Mouse (Mus musculus) stomach, embryonic 15.5 days (tissue): ENCODE measurements around the gene Ppp1r15a. TPM values are rescaled to one million over a fixed set of nuclear protein-coding genes. Genes with fewer than 3 reads are reported as not detected.
"Not testable (repeated sequence)": the region's sequence is repeated elsewhere in the genome, so short reads cannot be mapped to it uniquely, and the experiment has no call there.

ENCODE experiments used
- ATAC-seq: fragments of 200-750 bp; cut with Nextera tagmentation; 2 replicates; pipeline ENCODE4 v1.8.0; 2017; ENCODE audit warnings: low read depth, moderate number of reproducible peaks, moderate TSS enrichment; ENCODE audit not compliant: insufficient read depth, low FRiP score
- H3K27ac ChIP-seq: fragments of 300-500 bp; sonication (generic); 2 replicates; pipeline ENCODE4 v1.5.1; 2015; ENCODE audit warnings: mild to moderate bottlenecking, inconsistent platforms
- H3K27me3 ChIP-seq: fragments of 300-500 bp; sonication (generic); replicated peaks from 2 replicates; pipeline ENCODE4 v1.6.1; 2015; ENCODE audit warnings: inconsistent platforms
- H3K36me3 ChIP-seq: fragments of 300-500 bp; sonication (generic); 2 replicates; pipeline ENCODE4 v1.6.1; 2015; ENCODE audit warnings: inconsistent platforms
- H3K4me1 ChIP-seq: fragments of 300-500 bp; sonication (generic); 2 replicates; pipeline ENCODE4 v1.6.1; 2015; ENCODE audit warnings: inconsistent platforms
- H3K4me2 ChIP-seq: fragments of 300-500 bp; sonication (generic); 2 replicates; pipeline ENCODE4 v1.6.1; 2015; ENCODE audit warnings: mild to moderate bottlenecking, inconsistent platforms
- H3K4me3 ChIP-seq: fragments of 300-500 bp; sonication (generic); replicated peaks from 2 replicates; pipeline ENCODE4 v1.5.1; 2015; ENCODE audit warnings: inconsistent platforms
- H3K9ac ChIP-seq: fragments of 300-500 bp; sonication (generic); 2 replicates; pipeline ENCODE4 v1.6.1; 2015; ENCODE audit warnings: inconsistent platforms
- H3K9me3 ChIP-seq: fragments of 300-500 bp; sonication (generic); 2 replicates; pipeline ENCODE4 v1.6.1; 2016; ENCODE audit warnings: inconsistent platforms
- WGBS: fragments of 180-500 bp; shearing (Covaris S2); methylation state at CpG from one replicate; pipeline ENCODE4 v1.1.7; 2015; 5-methylcytosine and 5-hydroxymethylcytosine counted together
- polyA plus RNA-seq: library from polyadenylated mRNA; unstranded; fragments of >200 nt; fragmentation: Nextera tagmentation; extraction: Ambion mirVana; gene quantifications from 2 replicates; pipeline ENCODE4 v1.2.1, GENCODE M21; 2015

Gene Ppp1r15a
- polyA plus RNA-seq, 1 experiment from 2014 or later = 36.1 TPM

DNA sequence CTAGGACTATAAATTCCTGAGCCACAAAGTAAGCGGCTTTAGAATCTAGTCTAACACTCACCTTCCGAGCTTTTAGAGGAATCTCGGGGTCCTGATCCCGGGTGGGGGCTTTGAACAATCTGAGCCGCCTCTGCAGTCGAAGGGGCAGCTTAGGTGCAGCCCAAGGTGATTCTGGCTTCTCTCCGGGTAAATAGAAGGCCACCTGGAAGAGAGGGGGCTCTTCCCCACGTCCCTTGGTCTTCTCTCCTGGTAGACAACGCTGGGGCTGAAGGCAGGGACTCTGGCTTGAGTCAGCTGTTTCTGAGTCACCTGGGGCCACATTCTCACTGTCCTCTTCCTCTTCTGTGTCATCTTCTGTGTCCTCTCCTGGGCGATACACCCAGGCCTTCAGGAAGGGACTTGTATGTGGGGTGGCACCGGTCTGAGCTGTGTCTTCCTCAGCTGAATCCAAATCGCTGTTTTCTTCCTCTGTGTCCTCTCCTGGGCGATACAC lies 2.3 kb downstream of the Ppp1r15a start:
- Histone ChIP-seq H3K4me1 (peaks cover 19% of the 10 kb centered on the region), H3K9ac (no peak overlapping the region), H3K27me3 (no peaks in the 10 kb centered on the region), H3K4me2 (peak overlapping the region; percentile 28), H3K36me3 (no peaks in the 10 kb centered on the region), H3K9me3 (no peaks in the 10 kb centered on the region), H3K4me3 (peak overlapping the region; percentile 17), H3K27ac (0 out of 2 replicates have a peak overlapping the region, but pooled peaks have one; percentile 40)
- no peak for ATAC-seq
- WGBS = 80% methylated on average over 13 of the region's 13 CpGs

- H3K9me3 ChIP-seq = no peaks in the 10 kb centered on the region
- H3K9ac ChIP-seq = no peak overlapping the region
- no peaks in the 10 kb centered on the region for H3K36me3 ChIP-seq
- H3K4me1 ChIP-seq = peaks cover 19% of the 10 kb centered on the region
- peak overlapping the region; percentile 17 for H3K4me3 ChIP-seq
- H3K4me2 ChIP-seq = peak overlapping the region; percentile 28
- no peak for ATAC-seq
- WGBS = 62% methylated on average over 18 of the region's 18 CpGs
- no peak overlapping the region for H3K27ac ChIP-seq
- no peaks in the 10 kb centered on the region for H3K27me3 ChIP-seq
Observed at GRCm38 (mm10) chr7:45522957-45523676, 3.0 kb downstream of the Ppp1r15a start.

GRCm38 (mm10) chr7:45522194-45522752 lies 3.8 kb downstream of the Ppp1r15a start:
- H3K9ac ChIP-seq = no peak overlapping the region
- H3K4me1 ChIP-seq = peaks cover 19% of the 10 kb centered on the region
- H3K4me2 ChIP-seq = peak overlapping the region; percentile 53
- peak overlapping the region; percentile 92; the same call in 1 of the 2 replicates for H3K27ac ChIP-seq
- H3K4me3 ChIP-seq = peak overlapping the region; percentile 58
- no peaks in the 10 kb centered on the region for H3K27me3 ChIP-seq
- no peaks in the 10 kb centered on the region for H3K9me3 ChIP-seq
- ATAC-seq = no peak
- no peaks in the 10 kb centered on the region for H3K36me3 ChIP-seq
- WGBS = 54% methylated on average over 16 of the region's 16 CpGs

DNA sequence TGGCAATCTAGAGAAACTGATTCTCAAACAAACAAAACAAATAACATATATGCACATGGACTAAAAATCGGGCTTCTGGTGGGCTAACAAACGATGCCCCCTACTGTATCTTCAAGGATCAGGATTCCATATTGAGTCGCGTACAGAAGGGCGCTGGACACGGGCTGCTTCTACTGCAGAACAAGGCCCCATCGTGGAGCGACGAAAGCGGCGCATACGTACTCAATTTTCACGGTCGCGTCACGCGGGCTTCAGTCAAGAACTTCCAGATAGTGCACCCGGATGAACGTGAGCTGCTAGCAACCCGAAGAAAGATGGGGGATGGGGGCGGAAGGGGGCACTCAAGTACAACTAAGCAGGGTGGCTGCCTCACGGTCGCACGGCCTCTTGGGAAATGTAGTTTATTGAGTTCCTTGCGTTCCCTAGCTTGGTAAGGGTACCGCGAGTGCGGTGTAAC lies 4.3 kb downstream of the Ppp1r15a start:
- peak overlapping the region; percentile 50; the same call in 1 of the 2 replicates for H3K9ac ChIP-seq
- no peaks in the 10 kb centered on the region for H3K9me3 ChIP-seq
- H3K27ac ChIP-seq = peak overlapping the region; percentile 92
- H3K36me3 ChIP-seq = no peaks in the 10 kb centered on the region
- H3K4me3 ChIP-seq = peak overlapping the region; percentile 58
- peak overlapping the region; percentile 53 for H3K4me2 ChIP-seq
- no peaks in the 10 kb centered on the region for H3K27me3 ChIP-seq
- under 1% methylated on average over 28 of the region's 28 CpGs for WGBS
- peak; percentile 54; the same call in 1 of the 2 replicates for ATAC-seq
- peaks cover 19% of the 10 kb centered on the region for H3K4me1 ChIP-seq

DNA sequence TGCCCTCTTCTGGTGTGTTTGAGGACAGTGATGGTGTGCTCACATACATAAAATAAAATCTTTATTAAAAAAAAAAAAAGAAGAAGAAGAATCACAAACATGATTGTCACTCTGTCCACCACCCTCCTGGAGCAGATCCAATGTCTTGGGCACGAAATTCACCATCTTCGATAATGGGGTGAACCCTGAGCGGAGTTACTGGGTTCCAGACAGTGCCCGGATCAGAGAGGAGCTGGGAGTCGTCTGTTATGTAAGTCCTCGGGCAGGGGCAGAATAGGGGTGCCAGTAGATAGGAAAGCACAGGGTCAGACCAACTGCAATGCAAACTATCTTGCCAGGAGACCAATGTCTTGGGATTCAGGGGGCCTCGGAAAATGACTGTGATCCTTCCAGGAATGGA lies 5.5 kb downstream of the Ppp1r15a start:
- H3K4me3 ChIP-seq = no peak overlapping the region
- no peak overlapping the region for H3K9ac ChIP-seq
- 91% methylated on average over 7 of the region's 7 CpGs for WGBS
- peaks cover 20% of the 10 kb centered on the region for H3K4me1 ChIP-seq
- H3K27me3 ChIP-seq = no peaks in the 10 kb centered on the region
- H3K27ac ChIP-seq = no peak overlapping the region
- H3K9me3 ChIP-seq = no peaks in the 10 kb centered on the region
- no peaks in the 10 kb centered on the region for H3K36me3 ChIP-seq
- ATAC-seq = no peak
- no peak overlapping the region for H3K4me2 ChIP-seq

DNA sequence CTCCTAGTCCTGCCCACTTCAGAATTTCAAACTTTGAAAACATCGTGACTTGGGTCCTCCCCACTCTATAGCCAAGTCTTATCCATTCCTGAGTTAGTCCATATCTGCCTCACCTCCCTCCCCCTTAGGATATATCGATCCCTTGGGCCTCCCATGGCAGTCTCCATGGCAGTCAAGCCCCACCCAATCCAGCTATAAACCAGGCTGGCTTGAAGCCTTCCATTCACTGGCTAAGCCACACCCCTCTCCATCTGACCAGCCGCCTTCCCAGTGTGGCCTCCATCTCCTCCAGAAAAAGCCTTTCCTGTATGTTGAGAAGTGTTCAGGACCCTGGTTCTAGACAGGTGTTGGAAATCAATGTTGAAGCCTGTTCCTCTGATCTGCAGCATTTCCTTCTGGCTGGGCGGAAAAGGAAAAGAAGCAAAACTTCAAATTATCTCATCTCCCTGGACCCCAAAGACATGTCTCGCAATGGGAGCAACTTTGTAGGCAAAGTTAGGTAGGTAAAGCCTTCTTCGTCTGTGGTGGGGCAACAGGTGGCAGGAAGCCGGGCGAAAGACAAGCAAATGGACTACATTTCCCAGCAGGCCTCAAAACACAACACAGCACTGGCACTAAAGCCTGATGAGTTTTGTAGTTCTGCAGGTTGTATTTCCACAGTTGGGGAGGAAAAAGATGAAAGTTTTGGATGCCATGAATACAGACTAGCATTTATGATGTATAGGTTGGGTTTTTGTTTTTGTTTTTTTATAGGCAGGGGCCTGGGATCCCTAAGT lies 6.5 kb downstream of the Ppp1r15a start:
- H3K36me3 ChIP-seq = no peaks in the 10 kb centered on the region
- ATAC-seq = peak; percentile 24; the same call in 1 of the 2 replicates
- H3K4me2 ChIP-seq = no peak overlapping the region
- no peak overlapping the region for H3K9ac ChIP-seq
- peaks cover 17% of the 10 kb centered on the region for H3K4me1 ChIP-seq
- H3K27me3 ChIP-seq = no peaks in the 10 kb centered on the region
- 66% methylated on average over 8 of the region's 8 CpGs for WGBS
- H3K9me3 ChIP-seq = no peaks in the 10 kb centered on the region
- H3K4me3 ChIP-seq = no peak overlapping the region
- no peak overlapping the region for H3K27ac ChIP-seq

DNA sequence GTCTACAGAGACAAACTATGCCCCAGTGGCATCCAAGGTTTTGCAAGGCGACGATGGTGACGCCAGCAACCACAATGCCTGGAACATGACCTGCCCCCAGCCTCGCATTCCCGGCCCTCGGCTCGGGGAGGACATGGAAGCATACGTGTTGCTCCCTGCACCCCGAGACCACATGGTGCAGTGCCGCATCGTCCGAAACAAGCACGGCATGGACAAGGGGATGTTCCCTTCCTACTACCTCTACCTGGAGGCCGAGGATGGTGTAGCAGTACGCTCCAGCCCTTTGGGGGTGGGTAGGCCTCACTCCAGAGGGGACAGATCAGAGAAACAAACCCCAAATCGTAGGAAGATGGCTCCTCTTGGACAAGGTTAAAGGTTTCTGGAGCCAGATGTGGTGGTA lies 7.5 kb downstream of the Ppp1r15a start:
- Histone ChIP-seq H3K27ac (no peak overlapping the region), H3K9me3 (no peaks in the 10 kb centered on the region), H3K9ac (no peak overlapping the region), H3K36me3 (no peaks in the 10 kb centered on the region), H3K4me1 (peaks cover 13% of the 10 kb centered on the region), H3K4me2 (no peak overlapping the region), H3K27me3 (no peaks in the 10 kb centered on the region), H3K4me3 (no peak overlapping the region)
- ATAC-seq = no peak
- WGBS = 90% methylated on average over 16 of the region's 16 CpGs

GRCm38 (mm10) chr7:45516846-45517245 lies 9.2 kb downstream of the Ppp1r15a start:
- H3K9me3 ChIP-seq, H3K4me3 ChIP-seq, H3K27me3 ChIP-seq, H3K27ac ChIP-seq, ATAC-seq, H3K9ac ChIP-seq, H3K4me2 ChIP-seq, H3K4me1 ChIP-seq, H3K36me3 ChIP-seq: not testable (repeated sequence)
- 70% methylated on average over 5 of the region's 5 CpGs for WGBS

DNA sequence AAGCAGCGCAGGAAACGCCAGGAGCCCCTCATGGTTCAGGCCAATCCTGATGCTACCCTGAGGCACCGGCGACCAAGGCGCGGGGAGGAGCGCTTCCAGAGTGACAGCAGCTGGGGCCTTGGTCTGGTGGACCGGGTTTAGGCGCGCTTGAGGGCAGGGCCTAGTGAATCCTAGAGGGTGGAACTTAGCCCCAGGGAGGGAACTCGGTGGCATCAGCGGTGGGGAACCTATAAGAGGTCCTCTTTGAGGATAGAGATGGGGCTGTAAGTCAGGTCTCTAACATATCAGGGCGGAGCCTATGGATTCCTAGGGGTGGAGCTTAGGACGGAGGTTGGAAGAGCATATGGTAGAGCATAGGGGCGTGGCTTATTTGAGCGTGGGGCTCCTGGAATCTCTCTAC lies 10.6 kb downstream of the Ppp1r15a start:
- Histone ChIP-seq H3K27me3 (no peaks in the 10 kb centered on the region), H3K4me1 (peaks cover 6% of the 10 kb centered on the region), H3K4me2 (peak overlapping the region; percentile 34), H3K27ac (0 out of 2 replicates have a peak overlapping the region, but pooled peaks have one; percentile 32), H3K36me3 (no peaks in the 10 kb centered on the region), H3K4me3 (no peak overlapping the region), H3K9ac (no peak overlapping the region), H3K9me3 (no peaks in the 10 kb centered on the region)
- 22% methylated on average over 16 of the region's 16 CpGs for WGBS
- peak; percentile 51; the same call in 1 of the 2 replicates for ATAC-seq

GRCm38 (mm10) chr7:45514411-45514810 lies 11.7 kb downstream of the Ppp1r15a start:
- no peak for ATAC-seq
- H3K4me1 ChIP-seq = peaks cover 9% of the 10 kb centered on the region
- peak overlapping the region; percentile 32; the same call in 1 of the 2 replicates for H3K27ac ChIP-seq
- H3K4me3 ChIP-seq = no peak overlapping the region
- H3K9me3 ChIP-seq = no peaks in the 10 kb centered on the region
- H3K4me2 ChIP-seq = no peak overlapping the region
- no peaks in the 10 kb centered on the region for H3K27me3 ChIP-seq
- no peaks in the 10 kb centered on the region for H3K36me3 ChIP-seq
- 83% methylated on average over 7 of the region's 7 CpGs for WGBS
- no peak overlapping the region for H3K9ac ChIP-seq

DNA sequence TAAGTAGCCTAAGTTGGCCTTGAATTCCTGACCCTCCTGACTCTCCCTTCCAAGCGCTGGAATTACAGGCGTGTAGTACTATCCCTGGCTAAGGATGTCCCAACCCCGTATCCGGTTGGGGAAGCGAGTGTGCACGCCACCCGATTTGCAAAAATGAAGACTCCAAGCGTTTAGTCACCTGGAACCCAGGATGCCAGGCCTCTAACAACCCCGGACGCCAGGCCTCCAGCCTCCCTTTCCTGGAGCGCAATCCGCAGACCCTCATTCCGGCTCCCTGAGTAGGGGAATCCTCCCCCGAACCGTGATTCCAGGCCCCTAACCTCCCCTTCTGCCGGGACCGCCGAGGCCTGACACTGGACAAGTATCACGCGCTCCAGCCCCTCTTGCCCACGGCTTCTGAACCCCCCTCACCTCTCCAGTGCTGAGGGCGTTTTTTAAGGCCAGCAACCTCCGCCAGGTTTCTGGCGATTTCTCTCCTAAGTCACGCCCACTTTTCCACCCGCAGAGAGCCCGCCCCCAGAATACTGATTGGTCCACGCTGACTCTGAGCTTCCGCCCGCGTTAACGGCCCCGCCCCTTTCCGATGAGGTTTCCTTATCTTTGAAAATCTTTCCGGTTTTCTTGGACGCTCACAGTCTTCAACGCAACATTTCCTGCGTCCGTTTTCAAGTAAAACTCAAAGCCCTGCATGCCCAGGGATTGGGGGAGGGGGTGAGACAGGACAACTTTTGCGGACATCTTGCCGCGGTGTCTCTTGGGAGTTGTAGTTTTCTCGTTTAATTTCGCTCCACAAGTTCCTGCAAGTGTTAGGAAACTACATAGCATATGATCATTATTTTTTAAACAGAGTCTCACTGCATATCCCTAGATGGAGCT lies 15.9 kb downstream of the Ppp1r15a start, which contains the start of gene Nucb1:
Gene Nucb1 (minus strand): TSS at position 495 of the 876 bp plus-strand sequence.
- Histone ChIP-seq H3K9me3 (no peaks in the 10 kb centered on the region), H3K27ac (peak within 1 kb of the TSS; percentile 96), H3K4me3 (peak within 1 kb of the TSS; percentile 85), H3K9ac (peak within 1 kb of the TSS; percentile 91), H3K4me1 (peaks cover 12% of the 10 kb centered on the region), H3K4me2 (peak within 1 kb of the TSS; percentile 98), H3K27me3 (no peaks in the 10 kb centered on the region), H3K36me3 (peaks cover 13% of the 10 kb centered on the region)
- peak; percentile 86 for ATAC-seq
- WGBS = under 1% methylated on average over 44 of the region's 44 CpGs
